Mouse (Mus musculus): ENCODE measurements around the gene Oca2.

The Oca2 gene

GRCm38 (mm10) chr7:56239543-56239942, at the start of gene Oca2:
Gene Oca2 (plus strand): TSS chr7:56239760.
- DNase-seq (ENCODE audit: low spot score): no peak

- DNase-seq (ENCODE audit: low spot score): no peak
Observed at GRCm38 (mm10) chr7:56191041-56191440, 48.5 kb upstream of the Oca2 start.

GRCm38 (mm10) chr7:56191661-56192060, 47.9 kb upstream of the Oca2 start:
- DNase-seq (ENCODE audit: low spot score): no peak

- no peak for DNase-seq (ENCODE audit: low spot score)
Observed at GRCm38 (mm10) chr7:56201483-56202218, 37.9 kb upstream of the Oca2 start.

GRCm38 (mm10) chr7:56202843-56203242, 36.7 kb upstream of the Oca2 start:
- DNase-seq (ENCODE audit: low spot score): no peak

- DNase-seq (ENCODE audit: low spot score): no peak
Observed at GRCm38 (mm10) chr7:56203286-56203685, 36.3 kb upstream of the Oca2 start.

GRCm38 (mm10) chr7:56204877-56205276, 34.7 kb upstream of the Oca2 start:
- no peak for DNase-seq (ENCODE audit: low spot score)

GRCm38 (mm10) chr7:56220811-56221210, 18.7 kb upstream of the Oca2 start:
- no peak for DNase-seq (ENCODE audit: low spot score)

GRCm38 (mm10) chr7:56235794-56236423, 3.7 kb upstream of the Oca2 start:
- no peak for DNase-seq (ENCODE audit: low spot score)

- no peak for DNase-seq (ENCODE audit: low spot score)
Observed at GRCm38 (mm10) chr7:56236617-56237016, 2.9 kb upstream of the Oca2 start.

- no peak for DNase-seq (ENCODE audit: low spot score)
Observed at GRCm38 (mm10) chr7:56254568-56254967, 15.0 kb downstream of the Oca2 start.

GRCm38 (mm10) chr7:56257875-56258441, 18.4 kb downstream of the Oca2 start:
- no peak for DNase-seq (ENCODE audit: low spot score)

- DNase-seq (ENCODE audit: low spot score): no peak
Observed at GRCm38 (mm10) chr7:56277506-56277905, 37.9 kb downstream of the Oca2 start.

- peak; percentile 57 for DNase-seq (ENCODE audit: low spot score)
Observed at GRCm38 (mm10) chr7:56291468-56292115, 52.0 kb downstream of the Oca2 start.

- DNase-seq (ENCODE audit: low spot score): no peak
Observed at GRCm38 (mm10) chr7:56304408-56304807, 64.8 kb downstream of the Oca2 start.

- no peak for DNase-seq (ENCODE audit: low spot score)
Observed at GRCm38 (mm10) chr7:56314358-56314757, 74.8 kb downstream of the Oca2 start.

- no peak for DNase-seq (ENCODE audit: low spot score)
Observed at GRCm38 (mm10) chr7:56315630-56316529, 76.3 kb downstream of the Oca2 start.

GRCm38 (mm10) chr7:56327738-56328137, 88.2 kb downstream of the Oca2 start:
- DNase-seq (ENCODE audit: low spot score): peak; percentile 1

- peak; percentile 9 for DNase-seq (ENCODE audit: low spot score)
Observed at GRCm38 (mm10) chr7:56348528-56348927, 109.0 kb downstream of the Oca2 start.

GRCm38 (mm10) chr7:56356658-56357342, 117.2 kb downstream of the Oca2 start:
- DNase-seq (ENCODE audit: low spot score): no peak

GRCm38 (mm10) chr7:56381750-56382421, 142.3 kb downstream of the Oca2 start:
- no peak for DNase-seq (ENCODE audit: low spot score)
